Mouse (Mus musculus): ENCODE data around the gene Soat2.
"Not testable (repeated sequence)": the region's sequence is repeated elsewhere in the genome, so short reads cannot be mapped to it uniquely, and the experiment has no call there.

Soat2 gene

DNA sequence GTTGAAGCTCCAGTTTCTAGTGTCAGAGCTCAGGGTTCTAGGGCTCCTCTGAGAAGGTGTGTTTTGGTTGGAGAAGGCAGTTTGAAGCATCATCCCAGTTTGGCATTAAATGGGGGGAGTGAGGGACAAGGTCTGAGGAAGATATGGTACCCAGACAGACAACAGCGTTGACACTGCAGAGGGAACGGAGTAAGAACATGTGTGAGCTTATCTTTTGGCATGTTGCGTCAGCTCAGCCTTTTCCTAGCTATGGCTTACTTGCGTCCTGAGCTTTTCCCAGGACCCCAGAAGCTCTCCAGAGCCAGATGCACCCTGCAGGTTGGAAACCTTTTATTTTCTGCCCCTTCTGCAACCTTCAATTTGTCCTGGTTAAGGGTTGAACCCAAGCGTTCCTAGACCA, 4.2 kb upstream of the Soat2 start:
- no peak for DNase-seq (ENCODE audit: low read depth, low spot score)

DNA sequence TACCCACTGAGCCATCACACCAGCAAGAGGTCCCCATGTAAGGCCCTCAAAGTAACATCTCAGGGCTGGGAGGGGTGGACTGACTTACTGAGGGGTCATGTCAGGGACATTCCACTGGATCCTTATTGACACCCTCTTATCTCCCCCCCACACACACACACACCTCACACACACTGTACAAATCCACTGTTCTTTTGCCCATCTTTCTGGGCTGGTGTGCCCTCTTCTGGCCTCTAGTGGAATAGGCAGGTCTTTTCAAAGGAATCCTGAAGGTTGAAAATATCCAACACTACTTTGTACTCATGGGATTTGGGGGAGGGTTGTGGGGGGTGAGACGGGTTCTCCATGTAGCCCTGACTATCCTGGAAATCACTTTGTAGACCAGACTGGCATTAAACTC, 3.4 kb upstream of the Soat2 start:
- DNase-seq (ENCODE audit: low read depth, low spot score): peak; percentile 84

DNA sequence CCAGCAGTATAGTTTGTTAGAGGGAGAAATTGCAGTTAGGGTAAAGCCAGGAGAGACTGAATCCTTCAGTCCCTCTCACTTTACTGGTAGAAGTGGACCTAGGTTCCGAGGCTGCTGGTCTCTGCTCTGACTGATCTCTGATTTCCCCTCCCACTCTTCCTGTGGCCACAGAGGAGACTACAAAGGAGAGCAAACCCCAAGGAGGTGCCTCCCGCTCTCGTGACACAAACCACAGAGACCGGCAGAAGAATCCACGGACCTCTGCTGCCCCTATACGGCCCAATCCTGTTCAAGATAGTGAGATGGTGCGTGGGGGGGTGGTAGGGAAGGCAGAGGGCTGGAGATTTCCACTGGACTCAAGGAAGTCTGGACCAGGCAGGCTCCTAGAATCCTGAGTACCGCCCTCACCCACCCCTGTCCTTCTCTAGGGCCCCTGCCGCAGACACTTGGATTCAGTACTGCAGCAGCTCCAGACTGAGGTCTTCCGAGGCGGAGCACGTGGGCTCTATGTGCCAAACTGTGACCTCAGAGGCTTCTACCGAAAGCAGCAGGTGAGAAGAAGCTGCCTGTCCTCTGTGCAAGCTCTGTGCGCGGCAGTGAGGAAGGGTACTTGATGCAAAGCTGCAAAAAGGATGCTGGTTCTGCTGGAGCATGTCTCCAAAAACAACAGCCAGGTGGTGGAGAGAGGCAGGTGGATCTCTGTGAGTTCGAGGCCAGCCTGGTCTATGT, 2.5 kb upstream of the Soat2 start:
- no peak for DNase-seq (ENCODE audit: low read depth, low spot score)

DNA sequence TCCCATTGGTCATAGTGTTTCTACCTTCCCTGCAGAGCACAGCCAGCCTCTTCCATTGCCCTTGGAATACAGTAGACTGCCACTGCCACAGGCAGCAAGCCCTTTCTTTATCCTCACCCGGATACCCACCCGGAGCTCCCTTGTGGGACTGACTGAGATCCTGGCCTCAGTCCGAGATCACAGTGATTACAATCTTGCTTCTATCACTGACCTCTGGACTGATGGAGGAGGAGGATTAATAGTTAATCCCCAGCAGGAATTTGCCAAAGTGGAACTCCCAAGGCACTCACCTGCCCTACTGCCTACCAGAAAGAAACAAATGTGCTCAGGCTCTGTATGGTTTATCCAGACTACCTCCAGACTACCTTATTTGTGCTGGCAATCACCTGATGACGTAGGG, 765 bp upstream of the Soat2 start:
- no peak for DNase-seq (ENCODE audit: low read depth, low spot score)

DNA sequence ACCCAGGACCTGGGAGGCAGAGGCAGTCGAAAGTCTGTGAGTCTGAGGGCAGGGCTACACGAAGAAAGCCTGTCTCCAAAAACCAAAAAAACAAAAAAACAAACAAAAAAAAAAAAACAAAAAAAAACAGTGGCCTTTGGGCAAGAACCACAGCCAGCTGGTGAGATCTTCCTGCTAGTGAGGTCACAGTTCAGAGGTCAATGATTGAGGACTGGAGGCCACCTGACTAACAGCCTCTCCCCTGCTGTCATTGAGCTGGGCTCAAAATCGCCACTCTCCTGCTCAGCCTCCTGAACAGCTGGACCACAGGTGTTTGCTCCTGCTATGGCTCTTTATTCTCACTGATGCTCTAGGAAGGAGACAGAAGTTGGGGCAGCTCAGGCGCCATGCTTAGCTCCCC, 2.3 kb downstream of the Soat2 start:
- no peak for DNase-seq (ENCODE audit: low read depth, low spot score)

DNA sequence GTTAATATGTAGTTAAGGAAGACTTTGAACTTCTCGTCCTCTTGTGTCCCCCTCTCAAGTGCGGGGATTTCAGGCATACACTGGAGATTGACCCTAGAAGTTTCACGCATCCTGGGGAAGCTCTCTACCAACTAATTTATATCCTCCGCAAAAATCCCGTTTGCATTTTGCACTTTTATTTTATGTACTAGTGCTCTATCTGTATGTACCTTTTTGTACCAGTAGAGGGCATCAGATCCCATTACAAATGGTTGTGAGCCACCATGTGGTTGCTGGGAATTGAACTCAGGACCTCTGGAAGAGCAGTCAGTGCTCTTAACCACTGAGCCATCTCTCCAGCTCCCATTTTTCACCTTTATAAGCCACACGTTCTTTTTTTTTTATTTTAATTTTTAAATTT, 4.7 kb downstream of the Soat2 start:
- not testable (repeated sequence) for DNase-seq (ENCODE audit: low read depth, low spot score)

DNA sequence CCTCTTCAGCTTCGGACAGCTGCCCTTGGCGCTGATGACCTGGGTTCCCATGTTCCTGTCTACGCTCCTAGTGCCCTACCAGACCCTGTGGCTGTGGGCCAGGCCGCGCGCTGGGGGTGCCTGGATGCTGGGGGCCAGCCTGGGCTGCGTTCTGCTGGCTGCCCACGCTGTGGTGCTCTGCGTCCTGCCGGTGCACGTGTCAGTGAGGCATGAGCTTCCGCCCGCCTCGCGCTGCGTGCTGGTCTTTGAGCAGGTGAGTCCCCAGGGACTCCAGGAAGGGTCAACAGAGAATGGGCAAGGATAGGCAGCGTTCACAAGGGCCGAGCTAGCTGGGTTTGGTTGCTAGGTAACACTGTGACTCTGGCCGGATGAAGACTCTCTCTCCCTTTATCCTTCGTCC, 6.5 kb downstream of the Soat2 start:
- DNase-seq (ENCODE audit: low read depth, low spot score): no peak

DNA sequence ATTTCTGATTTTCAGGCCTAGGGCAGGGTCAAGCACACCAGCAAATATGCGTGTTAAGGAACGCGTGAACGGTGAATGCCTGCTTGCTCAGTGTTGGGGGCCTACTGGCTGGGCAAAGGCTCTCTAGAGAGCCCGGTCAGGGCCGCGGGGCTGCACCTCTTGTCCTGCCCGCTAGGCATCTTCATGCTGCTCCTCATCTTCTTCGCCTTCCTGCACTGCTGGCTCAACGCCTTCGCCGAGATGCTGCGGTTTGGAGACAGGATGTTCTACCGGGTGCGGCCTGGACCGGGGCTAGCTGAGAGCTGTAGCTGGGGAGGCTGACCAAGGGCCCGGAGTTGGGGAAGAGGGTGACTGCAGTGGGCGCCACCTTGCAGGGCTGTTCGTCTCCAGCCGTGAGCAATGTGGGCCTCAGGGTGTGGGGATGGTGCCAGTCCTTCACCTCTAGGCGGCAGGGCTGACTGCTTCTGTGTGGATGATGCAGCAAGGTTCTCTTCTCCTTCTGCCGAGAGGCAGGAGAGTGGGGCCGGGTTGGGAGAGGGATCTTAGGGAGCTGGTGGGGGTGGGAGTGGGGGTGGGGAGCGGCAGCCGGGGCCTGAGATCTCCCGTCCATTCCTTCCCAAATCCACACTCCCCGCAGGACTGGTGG, 10.2 kb downstream of the Soat2 start:
- no peak for DNase-seq (ENCODE audit: low read depth, low spot score)

DNA sequence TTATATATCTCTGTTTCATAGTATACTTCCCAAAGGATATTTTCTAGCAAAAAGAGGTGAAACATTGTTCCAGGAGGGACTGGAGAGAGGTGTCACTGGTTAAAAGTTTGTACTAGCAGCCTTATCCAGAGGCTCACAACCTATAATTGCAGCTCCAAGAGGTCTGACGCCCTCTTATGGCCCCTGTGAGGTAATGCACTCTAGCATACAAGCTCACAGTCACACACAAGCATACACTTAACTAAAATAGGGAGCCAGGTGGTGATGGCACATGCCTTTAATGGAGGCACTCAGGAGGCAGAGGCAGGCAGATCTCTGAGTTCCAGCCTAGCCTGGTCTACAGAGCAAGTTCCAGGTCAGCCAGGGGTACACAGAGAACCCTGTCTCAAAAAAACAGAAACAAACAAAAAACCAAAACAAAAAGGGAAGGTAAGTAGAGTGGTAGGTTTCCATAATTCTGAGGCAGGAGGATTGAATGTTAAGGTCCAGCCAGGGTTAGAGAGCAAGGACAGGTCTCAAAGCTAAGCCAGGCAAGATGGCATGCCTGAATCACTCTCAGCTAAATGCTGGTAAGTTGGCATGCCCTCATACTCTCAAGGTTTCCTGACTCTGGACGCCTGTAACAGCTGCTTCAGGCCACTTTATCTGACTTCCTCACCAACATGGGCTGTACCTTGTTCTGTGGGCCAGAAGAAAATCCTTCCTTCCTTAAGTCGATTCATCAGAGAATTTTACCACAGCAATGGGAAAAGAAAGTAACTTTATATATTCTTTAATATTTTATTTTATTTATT, 13.8 kb downstream of the Soat2 start:
- DNase-seq (ENCODE audit: low read depth, low spot score): no peak

DNA sequence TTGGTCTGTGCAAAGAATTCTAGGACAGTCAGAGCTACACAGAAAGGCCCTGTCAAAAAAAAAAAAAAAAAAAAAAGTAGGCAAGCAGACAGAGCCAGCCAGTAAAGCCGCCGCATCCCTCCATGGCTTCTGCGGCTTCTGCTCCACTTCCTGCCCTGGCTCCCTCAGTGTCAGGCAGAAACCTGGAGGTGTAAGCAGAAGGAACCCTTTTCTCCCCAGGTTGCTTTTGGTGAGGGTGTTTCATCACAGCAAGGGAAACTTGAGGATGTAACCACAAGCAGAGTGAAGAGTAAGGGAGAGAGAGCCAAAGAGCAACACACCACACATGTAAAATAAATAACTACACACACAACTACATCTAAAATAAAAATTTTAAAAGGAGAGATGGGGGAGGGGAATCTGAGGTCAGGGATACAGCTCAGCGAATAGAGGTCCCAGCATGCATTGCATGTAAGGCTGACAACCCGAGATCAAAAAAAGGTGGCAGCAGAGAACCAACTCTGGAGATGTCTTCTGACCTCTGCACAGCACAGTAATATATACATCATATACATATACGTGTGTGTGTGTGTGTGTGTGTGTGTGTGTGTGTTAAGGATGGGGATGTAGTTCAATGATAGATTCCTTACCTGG, 15.3 kb downstream of the Soat2 start:
- no peak for DNase-seq (ENCODE audit: low read depth, low spot score)

DNA sequence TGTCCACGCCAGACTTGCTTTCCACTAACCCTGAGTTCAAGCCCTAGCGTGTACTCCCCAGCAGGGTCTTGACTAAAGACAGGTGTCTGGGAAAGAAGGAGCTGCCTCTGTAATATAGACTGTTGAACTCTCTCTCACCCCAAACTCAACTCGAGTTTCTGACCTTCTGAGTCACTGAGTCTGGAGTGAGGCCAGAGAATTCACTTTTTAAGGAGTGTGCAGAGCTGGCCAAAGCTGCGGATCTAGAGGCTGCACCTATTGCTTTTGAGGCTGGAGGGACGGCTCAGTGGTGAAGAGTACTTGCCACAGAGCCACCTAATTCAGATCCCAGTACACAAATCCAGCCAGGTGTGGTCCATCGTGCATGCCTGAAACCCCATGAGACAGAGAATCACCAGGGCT, 17.3 kb downstream of the Soat2 start:
- DNase-seq (ENCODE audit: low read depth, low spot score): peak; percentile 97

DNA sequence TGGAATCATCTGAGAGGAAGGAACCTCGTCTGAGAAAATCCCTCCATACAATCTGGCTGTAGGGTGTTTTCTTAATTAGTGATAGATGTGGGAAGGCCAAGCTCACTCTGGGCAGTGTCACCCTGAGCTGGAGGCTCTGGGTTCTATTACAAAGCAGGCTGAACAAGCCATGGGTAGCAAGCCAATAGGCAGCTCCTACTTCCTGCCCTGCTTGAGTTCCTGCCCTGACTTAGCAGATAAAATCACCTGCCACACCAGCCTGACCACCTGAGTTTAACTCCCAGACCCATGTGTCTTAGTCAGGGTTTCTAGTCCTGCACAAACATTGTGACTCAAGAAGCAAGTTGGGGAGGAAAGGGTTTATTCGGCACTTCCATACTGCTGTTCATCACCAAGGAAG, 18.7 kb downstream of the Soat2 start:
- DNase-seq (ENCODE audit: low read depth, low spot score): no peak

DNA sequence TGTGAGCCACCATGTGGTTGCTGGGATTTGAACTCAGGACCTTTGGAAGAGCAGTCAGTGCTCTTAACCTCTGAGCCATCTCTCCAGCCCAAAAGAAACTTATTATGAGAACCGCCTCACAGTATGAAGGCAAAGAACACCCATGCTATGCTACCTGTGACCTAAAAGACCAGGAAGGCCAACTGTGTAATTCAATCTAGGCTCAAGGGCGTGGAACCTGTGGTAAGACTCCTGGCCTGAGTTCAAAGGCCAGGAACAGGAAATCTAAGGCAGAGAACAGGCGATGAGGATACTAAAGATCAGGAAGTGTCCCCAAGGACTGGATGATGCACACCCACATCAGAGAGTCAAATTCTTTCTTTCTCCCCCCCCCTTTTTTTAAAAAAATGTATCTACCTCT, 23.3 kb downstream of the Soat2 start:
- no peak for DNase-seq (ENCODE audit: low read depth, low spot score)

DNA sequence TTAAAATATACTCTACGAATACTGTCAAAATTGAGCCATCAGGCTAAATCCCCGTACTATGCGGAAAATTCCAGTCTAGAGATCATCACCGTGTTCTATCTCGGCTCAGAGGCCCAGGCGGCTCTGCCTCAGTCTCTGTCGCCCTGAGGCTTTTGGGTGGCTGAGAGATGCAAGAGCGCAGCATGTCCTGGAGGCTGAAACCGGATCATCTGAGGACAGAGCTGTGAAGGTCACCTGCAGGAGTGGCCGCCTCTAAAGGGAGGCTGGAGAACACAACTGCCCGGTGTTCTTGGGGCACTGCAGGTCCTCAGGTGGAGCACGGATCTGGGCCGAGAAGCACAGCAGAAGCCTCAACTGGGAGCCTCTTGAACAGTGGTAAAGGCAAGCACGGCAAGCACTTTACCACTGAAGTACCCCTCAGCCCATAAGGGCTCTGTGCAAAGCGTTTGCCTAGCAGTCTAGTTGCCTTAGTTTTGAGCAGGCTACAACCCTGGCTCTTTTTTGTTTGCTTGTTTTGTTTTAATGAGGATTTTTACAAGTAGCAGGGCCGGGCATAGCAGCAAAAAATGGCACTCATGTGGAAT, 25.5 kb downstream of the Soat2 start:
- DNase-seq (ENCODE audit: low read depth, low spot score): no peak

DNA sequence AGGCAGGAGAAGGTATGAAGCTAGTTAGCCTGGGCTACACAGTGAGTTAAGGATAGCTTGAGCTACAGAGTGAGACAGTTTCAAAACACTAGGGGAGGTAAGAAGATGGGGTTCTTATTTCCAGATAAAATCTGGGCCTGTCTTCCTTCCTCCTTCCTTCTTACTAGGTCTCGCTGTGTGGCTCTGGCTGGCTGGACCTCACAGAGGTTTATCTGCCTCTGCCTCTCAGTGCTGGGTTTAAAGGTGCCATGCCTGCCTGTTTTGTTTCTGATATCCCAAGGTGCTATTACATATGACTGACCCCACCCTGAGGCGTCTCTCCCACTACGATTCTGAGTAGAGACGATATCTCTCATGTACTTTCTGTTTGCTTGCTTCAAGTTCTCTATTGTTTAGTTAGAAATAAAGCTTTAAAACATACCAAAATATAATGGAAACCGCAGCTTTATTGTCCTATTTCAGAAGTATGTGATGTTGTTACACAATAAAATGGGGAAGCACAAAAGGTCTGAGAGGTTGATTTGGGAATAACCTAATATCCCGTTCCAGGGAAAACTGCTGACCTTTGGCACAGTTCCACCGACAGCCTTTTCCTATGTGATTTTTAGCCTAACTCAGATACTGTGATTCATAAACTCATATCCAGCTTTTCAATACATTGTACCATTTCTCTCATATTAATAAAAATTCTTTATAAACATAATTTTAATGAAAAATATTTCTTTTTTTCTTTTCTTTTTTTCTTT, 26.4 kb downstream of the Soat2 start:
- no peak for DNase-seq (ENCODE audit: low read depth, low spot score)

DNA sequence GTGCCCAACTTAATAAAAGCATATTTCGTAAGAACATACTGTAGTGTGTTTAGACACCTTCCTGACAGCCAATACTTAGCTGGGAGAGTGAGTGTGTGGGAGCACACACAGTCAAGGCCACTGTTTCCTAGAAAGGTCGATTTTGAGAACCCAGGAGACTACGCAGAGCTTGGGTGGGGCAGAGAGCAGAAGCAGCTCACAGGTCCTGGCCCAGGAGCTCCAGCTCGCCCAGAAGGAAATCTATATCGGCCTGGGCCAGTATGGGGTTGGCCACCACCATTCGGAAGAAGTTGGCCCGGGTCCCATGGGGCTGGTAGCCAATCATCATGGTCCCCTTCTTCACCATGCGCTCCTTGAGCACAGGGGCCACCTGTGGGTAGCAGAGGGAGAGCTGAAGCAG, 27.1 kb downstream of the Soat2 start:
- DNase-seq (ENCODE audit: low read depth, low spot score): no peak

DNA sequence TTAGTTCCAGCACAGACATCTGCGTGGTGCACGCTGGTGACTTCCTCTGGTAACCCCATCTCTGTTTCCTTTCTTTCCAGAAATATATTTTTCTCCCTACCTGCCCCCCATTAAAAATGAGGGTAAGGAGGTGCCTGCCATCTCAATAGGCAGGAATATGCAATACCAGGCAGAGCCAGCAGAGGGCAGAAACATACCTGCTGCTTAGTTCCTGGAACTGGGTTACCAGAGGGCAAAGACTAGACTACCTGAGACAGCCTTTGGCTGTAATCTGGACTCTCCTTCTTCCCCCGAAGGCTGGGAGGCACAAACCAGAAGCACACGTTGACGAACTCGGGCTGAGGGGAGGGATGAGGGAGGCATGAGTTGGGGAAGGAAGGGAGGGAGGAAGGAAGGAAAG, 28.0 kb downstream of the Soat2 start:
- peak; percentile 87 for DNase-seq (ENCODE audit: low read depth, low spot score)

DNA sequence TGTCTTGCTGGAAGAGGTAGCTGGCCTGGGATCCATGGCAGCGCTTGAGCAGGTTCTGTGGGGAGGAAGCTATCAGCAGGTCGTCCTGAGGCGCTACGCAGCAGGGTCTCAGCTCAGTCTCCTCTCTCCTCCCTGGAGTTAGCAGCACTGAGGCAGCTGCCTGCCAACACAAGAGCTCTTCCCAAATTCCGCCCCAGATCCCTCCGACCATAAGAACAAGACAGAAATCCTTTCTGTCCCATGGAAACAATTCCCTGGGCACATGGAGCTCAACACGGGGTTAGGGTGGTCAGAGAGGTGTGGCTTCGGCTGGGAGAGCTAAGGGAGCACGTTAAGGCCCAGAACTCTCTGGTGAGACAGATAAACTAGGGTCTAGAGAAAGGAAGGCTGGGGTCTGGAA, 28.8 kb downstream of the Soat2 start:
- no peak for DNase-seq (ENCODE audit: low read depth, low spot score)

DNA sequence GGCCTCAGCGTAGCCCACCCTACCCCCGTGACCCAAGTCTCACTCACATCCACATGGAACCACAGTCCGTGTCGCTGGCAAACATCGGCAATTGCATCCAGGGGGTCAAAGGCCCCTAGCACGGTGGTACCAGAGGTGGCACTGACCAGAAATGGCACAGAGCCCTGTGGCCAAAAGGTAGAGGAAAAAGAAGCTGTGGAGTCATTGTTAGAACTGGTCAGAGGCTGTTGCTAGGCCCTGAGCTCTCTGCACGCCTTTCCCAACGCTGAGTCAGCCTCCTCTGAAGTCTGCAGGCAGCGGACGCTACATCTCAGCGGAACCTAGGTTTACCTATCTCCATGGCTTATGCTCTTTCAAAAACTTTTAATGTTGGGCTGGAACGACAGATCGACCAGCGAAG, 29.6 kb downstream of the Soat2 start:
- no peak for DNase-seq (ENCODE audit: low read depth, low spot score)

DNA sequence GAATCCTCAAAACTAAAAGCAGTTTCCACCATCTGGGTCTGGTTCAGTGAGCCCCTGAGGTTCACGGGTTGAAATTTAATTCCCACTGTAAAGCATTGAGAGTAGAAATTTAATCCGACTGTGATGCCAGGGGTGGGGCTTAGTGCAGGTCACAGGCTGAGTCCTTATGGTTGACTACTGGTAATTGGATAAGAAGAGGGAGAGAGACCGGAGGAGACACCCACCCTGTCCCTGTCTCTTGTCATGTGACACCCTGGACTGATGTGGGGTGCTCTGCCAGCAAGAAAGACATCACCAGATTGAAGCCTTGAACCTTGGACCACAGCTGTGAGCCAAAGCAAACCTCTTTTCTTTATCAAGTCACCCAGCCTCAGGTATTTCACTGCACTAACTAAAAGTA, 32.8 kb downstream of the Soat2 start:
- DNase-seq (ENCODE audit: low read depth, low spot score): no peak

DNA sequence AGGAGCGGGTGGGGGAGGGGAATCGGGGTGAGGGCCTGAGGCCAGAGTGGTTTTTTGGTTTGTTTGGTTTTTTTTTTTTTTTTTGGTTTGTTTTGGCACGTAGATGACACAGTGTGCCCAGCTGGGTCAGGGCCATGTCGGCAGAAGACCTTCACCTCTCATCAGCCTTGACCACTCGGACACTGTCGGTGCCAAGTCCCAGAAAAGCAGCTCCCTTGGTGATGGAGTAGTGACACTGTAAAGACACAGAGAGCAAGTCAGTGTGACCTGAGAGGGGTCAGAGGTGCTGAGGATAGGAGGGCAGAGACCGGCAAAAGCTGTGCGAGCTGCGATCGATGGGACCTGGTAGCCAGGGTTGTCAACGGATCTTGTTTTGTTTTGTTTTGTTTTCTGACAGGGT, 35.9 kb downstream of the Soat2 start:
- no peak for DNase-seq (ENCODE audit: low read depth, low spot score)
